In genomic region chr11:55021859-55022258, GRCm38 (mm10) we compare ENCODE assay signal across 10 mouse cellular contexts. TPM values are rescaled to one million over a fixed set of nuclear protein-coding genes. Genes with fewer than 3 reads are reported as not detected.
DNase-seq lines count a peak whose midpoint lies in the region; ATAC-seq and TF ChIP-seq lines count a peak whose summit lies in the region.
"Had no signal": no experiment of that assay in that cellular context is flagged by ENCODE, and none has a peak within 500 bp of the region (broad histone marks: within the 10 kb centered on the region; RNA-seq: fewer than 3 reads in every experiment).

No protein-coding gene starts in this region.

- 20% methylated on average over 6 of the region's 6 CpGs for WGBS in heart, adult 2 months
- 64% methylated on average over 6 of the region's 6 CpGs for WGBS in midbrain, embryonic 15.5 days
- 71% methylated on average over 6 of the region's 6 CpGs for WGBS in midbrain, embryonic 14.5 days
- 56% methylated on average over 6 of the region's 6 CpGs for WGBS in hindbrain, embryonic 16.5 days
- whole genome bisulfite sequencing in stomach, embryonic 15.5 days = 28% methylated on average over 6 of the region's 6 CpGs

- H3K4me3 ChIP-seq in heart, adult 2 months = no peak overlapping the region
- no peak overlapping the region for H3K4me3 ChIP-seq in midbrain, embryonic 15.5 days
- H3K4me3 ChIP-seq in midbrain, embryonic 14.5 days (replicated peaks; ENCODE audit: low read depth, low read length) = no peak overlapping the region
- H3K4me3 ChIP-seq in hindbrain, embryonic 16.5 days (ENCODE audit: low read length) = no peak overlapping the region
- no peak overlapping the region for H3K4me3 ChIP-seq in stomach, embryonic 15.5 days (replicated peaks)
- H3K4me3 ChIP-seq: liver, embryonic 13.5 days had no signal

- H3K27me3 ChIP-seq in heart, adult 2 months (ENCODE audit: control insufficient read depth, insufficient read depth, low read length) = no peaks in the 10 kb centered on the region
- no peaks in the 10 kb centered on the region for H3K27me3 ChIP-seq in midbrain, embryonic 15.5 days (replicated peaks)
- no peaks in the 10 kb centered on the region for H3K27me3 ChIP-seq in midbrain, embryonic 14.5 days (ENCODE audit: control insufficient read depth, insufficient read depth, low read length)
- H3K27me3 ChIP-seq in hindbrain, embryonic 16.5 days (replicated peaks; ENCODE audit: control insufficient read depth, insufficient read depth, low read length) = no peaks in the 10 kb centered on the region
- H3K27me3 ChIP-seq in stomach, embryonic 15.5 days (replicated peaks) = no peaks in the 10 kb centered on the region
- H3K27me3 ChIP-seq: liver, embryonic 13.5 days had no signal

- intact Hi-C loops in heart, adult 2 months (cut with DNase I) = loop anchor here (2.0 kb wide), 1 partner anchor 21 kb away; no protein-coding TSS in a partner anchor
- intact Hi-C loops in heart, postnatal 25 days (cut with DNase I) = no loop called here

- H3K9me3 ChIP-seq in midbrain, embryonic 15.5 days = no peaks in the 10 kb centered on the region
- no peaks in the 10 kb centered on the region for H3K9me3 ChIP-seq in midbrain, embryonic 14.5 days (ENCODE audit: control insufficient read depth, low read length)
- H3K9me3 ChIP-seq in hindbrain, embryonic 16.5 days (ENCODE audit: control insufficient read depth, low read length) = no peaks in the 10 kb centered on the region
- H3K9me3 ChIP-seq in stomach, embryonic 15.5 days = no peaks in the 10 kb centered on the region
- H3K9me3 ChIP-seq: liver, embryonic 13.5 days had no signal

- no peak overlapping the region for H3K4me2 ChIP-seq in midbrain, embryonic 15.5 days
- H3K4me2 ChIP-seq in midbrain, embryonic 14.5 days (ENCODE audit: low read length) = no peak overlapping the region
- no peak overlapping the region for H3K4me2 ChIP-seq in hindbrain, embryonic 16.5 days (ENCODE audit: low read length)
- peak overlapping the region; percentile 44 for H3K4me2 ChIP-seq in stomach, embryonic 15.5 days

- no peak for ATAC-seq in midbrain, embryonic 15.5 days (replicated peaks)
- no peak for ATAC-seq in midbrain, embryonic 14.5 days (ENCODE audit: low FRiP score, low TSS enrichment)
- no peak for ATAC-seq in hindbrain, embryonic 16.5 days
- no peak for ATAC-seq in stomach, embryonic 15.5 days (ENCODE audit: insufficient read depth, low FRiP score, low read depth)

- H3K36me3 ChIP-seq in heart, adult 2 months (ENCODE audit: control insufficient read depth, insufficient read depth, low read length) = peaks cover 43% of the 10 kb centered on the region
- H3K36me3 ChIP-seq in midbrain, embryonic 15.5 days (replicated peaks) = no peaks in the 10 kb centered on the region
- H3K36me3 ChIP-seq in midbrain, embryonic 14.5 days (ENCODE audit: control insufficient read depth, insufficient read depth, low read length) = no peaks in the 10 kb centered on the region
- no peaks in the 10 kb centered on the region for H3K36me3 ChIP-seq in hindbrain, embryonic 16.5 days (ENCODE audit: control insufficient read depth, insufficient read depth, low read length)
- H3K36me3 ChIP-seq in stomach, embryonic 15.5 days = peaks cover 26% of the 10 kb centered on the region

- no peak for TF ChIP-seq POLR2A in heart, adult 2 months (IDR thresholded peaks at IDR 0.05; ENCODE audit: insufficient read depth, low read depth, low read length)

- no peaks in the 10 kb centered on the region; the same call in 1 of the 2 replicates for H3K79me2 ChIP-seq in heart, adult 2 months (replicated peaks; ENCODE audit: control insufficient read depth, insufficient read depth, low read length)

- peaks cover 51% of the 10 kb centered on the region for H3K4me1 ChIP-seq in heart, adult 2 months (ENCODE audit: control insufficient read depth, insufficient read depth, low read length)
- H3K4me1 ChIP-seq in midbrain, embryonic 15.5 days = peaks cover 29% of the 10 kb centered on the region
- peaks cover 24% of the 10 kb centered on the region for H3K4me1 ChIP-seq in midbrain, embryonic 14.5 days (ENCODE audit: control insufficient read depth, insufficient read depth, low read length)
- peaks cover 25% of the 10 kb centered on the region for H3K4me1 ChIP-seq in hindbrain, embryonic 16.5 days (ENCODE audit: control insufficient read depth, insufficient read depth, low read depth, low read length)
- H3K4me1 ChIP-seq in stomach, embryonic 15.5 days = peaks cover 78% of the 10 kb centered on the region

- peak overlapping the region; percentile 90 for H3K27ac ChIP-seq in heart, adult 2 months
- H3K27ac ChIP-seq in midbrain, embryonic 15.5 days = 0 out of 2 replicates have a peak overlapping the region, but pooled peaks have one; percentile 79
- no peak overlapping the region for H3K27ac ChIP-seq in midbrain, embryonic 14.5 days (replicated peaks; ENCODE audit: low read depth, low read length)
- peak overlapping the region; percentile 80; the same call in 1 of the 2 replicates for H3K27ac ChIP-seq in hindbrain, embryonic 16.5 days (ENCODE audit: low read depth, low read length)
- peak overlapping the region; percentile 98 for H3K27ac ChIP-seq in stomach, embryonic 15.5 days

- TF ChIP-seq EP300 in heart, adult 2 months (IDR thresholded peaks at IDR 0.05; ENCODE audit: insufficient read depth, low read depth, low read length) = no peak

- DNase-seq in heart, adult 2 months = peak in 1 of 2 experiments; percentile 48
- DNase-seq in heart, postnatal 25 days (ENCODE audit: low spot score) = no peak
- DNase-seq in midbrain, embryonic 14.5 days = no peak
- DNase-seq in layer of hippocampus, adult 9-11 months = no peak
- DNase-seq in frontal cortex, postnatal 25 days (ENCODE audit: low spot score in 2 of 2) = no peak
- DNase-seq: kidney, adult 8-10 months; liver, embryonic 13.5 days had no signal

- no peak for TF ChIP-seq CTCF in heart, adult 2 months (IDR thresholded peaks at IDR 0.05)

- 0 out of 2 replicates have a peak overlapping the region, but pooled peaks have one; percentile 5 for H3K9ac ChIP-seq in heart, adult 2 months (ENCODE audit: low read depth, low read length)
- no peak overlapping the region for H3K9ac ChIP-seq in midbrain, embryonic 15.5 days
- H3K9ac ChIP-seq in midbrain, embryonic 14.5 days (replicated peaks; ENCODE audit: low read length) = no peak overlapping the region
- no peak overlapping the region for H3K9ac ChIP-seq in hindbrain, embryonic 16.5 days (ENCODE audit: low read depth, low read length)
- no peak overlapping the region for H3K9ac ChIP-seq in stomach, embryonic 15.5 days
- H3K9ac ChIP-seq: liver, embryonic 13.5 days had no signal

RNA-seq across cellular contexts. Expression of gene Anxa6, which starts 11.4 kb away (rescaled TPM):
- 100 to 1,000 TPM; 205 to 213 TPM for total RNA-seq in heart, adult 2 months (2021)
- 136 and 193 TPM in 2 replicates for polyA plus RNA-seq in heart, adult 2 months (2012; rRNA removed)
- 100 to 1,000 TPM; 240 to 246 TPM for total RNA-seq in heart, postnatal 25 days (2021)
- polyA plus RNA-seq in midbrain, embryonic 15.5 days (2015; fragmentation: Nextera tagmentation; extraction: Ambion mirVana) = 42.2 and 48.0 TPM in 2 replicates
- 14.3 and 38.3 TPM in 2 replicates for polyA plus RNA-seq in midbrain, embryonic 14.5 days (2014; fragmentation: Nextera tagmentation; extraction: Ambion mirVana)
- polyA plus RNA-seq in hindbrain, embryonic 16.5 days (2015; fragmentation: Nextera tagmentation; extraction: Ambion mirVana) = 72.4 and 84.0 TPM in 2 replicates
- 307 and 346 TPM in 2 replicates for polyA plus RNA-seq in stomach, embryonic 15.5 days (2015; fragmentation: Nextera tagmentation; extraction: Ambion mirVana)

RNA-seq across cellular contexts. Expression of gene Ccdc69, which starts 56.1 kb away (rescaled TPM):
- total RNA-seq in heart, adult 2 months (2021) = 1 to 10 TPM; 6.5 to 9.7 TPM
- polyA plus RNA-seq in heart, adult 2 months (2012; rRNA removed) = 9.2 and 24.8 TPM in 2 replicates
- 10 to 100 TPM; 11.4 to 13.4 TPM for total RNA-seq in heart, postnatal 25 days (2021)
- 0.34 and 0.36 TPM in 2 replicates for polyA plus RNA-seq in midbrain, embryonic 15.5 days (2015; fragmentation: Nextera tagmentation; extraction: Ambion mirVana)
- polyA plus RNA-seq in midbrain, embryonic 14.5 days (2014; fragmentation: Nextera tagmentation; extraction: Ambion mirVana) = 0.14 and 0.26 TPM in 2 replicates
- 0.50 and 1.00 TPM in 2 replicates for polyA plus RNA-seq in hindbrain, embryonic 16.5 days (2015; fragmentation: Nextera tagmentation; extraction: Ambion mirVana)
- polyA plus RNA-seq in stomach, embryonic 15.5 days (2015; fragmentation: Nextera tagmentation; extraction: Ambion mirVana) = 3.1 and 3.2 TPM in 2 replicates

RNA-seq across cellular contexts. Expression of gene Tnip1, which starts 59.1 kb away (rescaled TPM):
- 10 to 100 TPM; 25.9 to 34.4 TPM for total RNA-seq in heart, adult 2 months (2021)
- 26.6 and 31.9 TPM in 2 replicates for polyA plus RNA-seq in heart, adult 2 months (2012; rRNA removed)
- 10 to 100 TPM; 27.1 to 29.8 TPM for total RNA-seq in heart, postnatal 25 days (2021)
- polyA plus RNA-seq in midbrain, embryonic 15.5 days (2015; fragmentation: Nextera tagmentation; extraction: Ambion mirVana) = 15.4 and 16.4 TPM in 2 replicates
- polyA plus RNA-seq in midbrain, embryonic 14.5 days (2014; fragmentation: Nextera tagmentation; extraction: Ambion mirVana) = 15.1 and 15.5 TPM in 2 replicates
- 19.6 and 20.4 TPM in 2 replicates for polyA plus RNA-seq in hindbrain, embryonic 16.5 days (2015; fragmentation: Nextera tagmentation; extraction: Ambion mirVana)
- polyA plus RNA-seq in stomach, embryonic 15.5 days (2015; fragmentation: Nextera tagmentation; extraction: Ambion mirVana) = 20.0 and 20.5 TPM in 2 replicates
